Mouse (Mus musculus): ENCODE measurements around the gene Gm27027. TPM values are rescaled to one million over a fixed set of nuclear protein-coding genes. Genes with fewer than 3 reads are reported as not detected.
A peak's percentile ranks its signal among the peaks of the same experiment; 100 is the strongest.

Gm27027 gene
- polyA plus RNA-seq, 1 experiment from 2014 or later: not detected

DNA sequence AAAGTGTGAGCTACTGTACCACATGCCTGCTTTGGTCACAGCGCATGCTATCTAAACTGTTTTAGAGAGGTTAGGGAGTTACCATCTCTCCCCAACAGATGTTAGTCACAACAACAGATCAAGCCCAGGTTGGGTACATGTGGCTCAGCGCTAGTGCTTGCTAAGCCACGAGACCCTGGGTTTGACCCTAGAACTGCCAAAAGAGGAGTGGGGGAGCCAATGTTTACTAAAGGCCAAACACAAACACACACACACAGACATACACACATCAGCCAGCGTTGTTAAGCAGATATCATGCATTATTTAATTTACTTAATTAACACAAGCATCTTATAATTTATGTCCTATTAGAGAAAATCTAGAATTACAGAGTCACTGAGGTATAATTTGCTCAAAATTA is 5.8 kb upstream of the Gm27027 start:
- WGBS: 85% methylated on average over 4 of the region's 4 CpGs
- no peaks in the 10 kb centered on the region for H3K9me3 ChIP-seq
- H3K27me3 ChIP-seq: no peaks in the 10 kb centered on the region
- H3K4me1 ChIP-seq (replicated peaks): no peaks in the 10 kb centered on the region
- H3K4me3 ChIP-seq (replicated peaks): no peak overlapping the region
- no peak overlapping the region for H3K27ac ChIP-seq
- no peak for ATAC-seq
- H3K9ac ChIP-seq (replicated peaks): no peak overlapping the region
- H3K4me2 ChIP-seq (replicated peaks): no peak overlapping the region
- peaks cover 87% of the 10 kb centered on the region for H3K36me3 ChIP-seq

DNA sequence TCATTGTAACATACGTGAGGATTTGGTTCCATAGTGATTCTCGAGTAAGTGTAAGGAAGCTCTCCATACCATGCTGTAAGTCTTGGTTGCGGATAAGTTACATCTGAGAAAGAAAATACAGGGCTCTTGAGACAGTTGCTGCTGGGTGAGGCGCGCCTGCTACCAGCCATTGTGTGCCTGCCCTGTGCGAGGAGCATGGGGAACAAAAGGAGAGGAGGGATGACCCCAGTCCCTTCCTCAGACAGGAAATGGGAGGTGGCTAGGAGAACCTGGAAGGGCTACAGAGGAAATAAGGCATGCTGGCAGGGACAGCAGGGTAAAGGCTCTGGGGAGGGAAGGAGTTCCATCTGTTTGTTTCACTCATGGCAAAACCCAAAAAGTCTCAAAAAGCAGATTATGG is 5.3 kb upstream of the Gm27027 start:
- no peak for ATAC-seq
- Histone ChIP-seq H3K9ac (replicated peaks) (no peak overlapping the region), H3K9me3 (no peaks in the 10 kb centered on the region), H3K27ac (no peak overlapping the region), H3K27me3 (no peaks in the 10 kb centered on the region), H3K4me2 (replicated peaks) (no peak overlapping the region), H3K4me1 (replicated peaks) (no peaks in the 10 kb centered on the region), H3K4me3 (replicated peaks) (no peak overlapping the region), H3K36me3 (peaks cover 87% of the 10 kb centered on the region)
- WGBS: 89% methylated on average over 6 of the region's 6 CpGs

DNA sequence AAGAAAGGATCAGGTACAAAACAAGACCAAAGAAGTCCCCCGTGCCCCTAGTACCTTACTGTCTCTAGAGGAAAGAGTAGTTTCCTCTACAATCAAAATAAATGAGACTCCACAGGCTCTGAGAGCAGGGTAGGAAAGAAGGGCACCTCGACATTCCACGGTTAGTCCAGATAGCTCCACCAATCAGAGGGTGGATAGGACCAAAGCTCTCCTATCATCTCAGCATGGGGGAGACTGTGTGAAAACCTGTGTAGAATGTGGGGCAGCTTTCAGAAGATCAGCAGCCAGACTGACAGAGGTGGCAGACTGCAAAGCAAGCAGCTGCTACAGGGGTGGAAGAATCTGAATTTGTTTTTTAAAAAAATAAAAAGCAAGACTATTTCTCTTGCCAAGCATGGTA is 3.3 kb downstream of the Gm27027 start:
- H3K27me3 ChIP-seq: no peaks in the 10 kb centered on the region
- no peak overlapping the region for H3K9ac ChIP-seq (replicated peaks)
- H3K4me3 ChIP-seq (replicated peaks): no peak overlapping the region
- ATAC-seq: no peak
- H3K9me3 ChIP-seq: no peaks in the 10 kb centered on the region
- no peak overlapping the region for H3K27ac ChIP-seq
- peaks cover 15% of the 10 kb centered on the region for H3K4me1 ChIP-seq (replicated peaks)
- H3K36me3 ChIP-seq: peaks cover 93% of the 10 kb centered on the region
- WGBS: 49% methylated on average over 3 of the region's 3 CpGs
- H3K4me2 ChIP-seq (replicated peaks): no peak overlapping the region

DNA sequence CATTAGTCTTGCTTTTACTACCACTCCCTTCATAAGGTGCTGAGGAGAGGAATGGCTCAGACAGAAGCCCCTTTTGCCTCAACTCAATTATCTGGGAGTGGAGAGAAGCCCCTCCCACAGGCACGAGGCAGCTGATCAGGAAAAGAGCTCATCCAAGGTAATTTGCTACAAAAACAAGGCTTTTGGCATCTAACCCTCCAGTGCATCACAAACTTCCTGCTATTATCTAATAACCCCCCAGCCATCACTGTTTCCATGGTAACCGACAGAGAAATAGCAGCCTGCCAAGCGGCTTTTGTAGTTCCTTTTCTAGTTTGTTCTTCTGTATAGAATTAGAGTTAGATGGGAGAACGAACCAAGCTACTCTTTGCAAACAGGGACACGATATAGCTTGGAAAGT is 3.9 kb downstream of the Gm27027 start:
- no peaks in the 10 kb centered on the region for H3K27me3 ChIP-seq
- H3K4me1 ChIP-seq (replicated peaks): peaks cover 15% of the 10 kb centered on the region
- H3K36me3 ChIP-seq: peaks cover 91% of the 10 kb centered on the region
- no peak for ATAC-seq
- no peak overlapping the region for H3K9ac ChIP-seq (replicated peaks)
- 33% methylated on average over 5 of the region's 5 CpGs for WGBS
- H3K27ac ChIP-seq: no peak overlapping the region
- no peak overlapping the region for H3K4me3 ChIP-seq (replicated peaks)
- H3K4me2 ChIP-seq (replicated peaks): no peak overlapping the region
- H3K9me3 ChIP-seq: no peaks in the 10 kb centered on the region

DNA sequence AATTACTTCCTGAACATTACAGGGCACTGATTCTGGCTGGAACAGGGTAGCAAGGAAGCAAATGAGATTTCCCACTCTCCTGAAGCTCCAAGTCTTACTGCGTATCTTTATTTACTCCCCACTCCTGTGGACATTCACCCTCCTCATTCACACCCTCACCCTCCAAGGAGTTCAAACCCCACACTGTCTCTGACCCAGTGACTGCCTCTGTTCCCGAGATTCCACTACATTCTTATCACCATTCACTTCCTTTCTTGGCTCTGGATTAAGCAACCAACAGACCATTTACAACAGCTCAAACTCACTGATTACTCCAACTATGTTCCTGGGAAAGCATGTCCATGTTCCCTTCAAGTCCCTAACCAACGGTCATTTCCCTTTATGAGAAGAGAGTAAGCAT is 4.8 kb downstream of the Gm27027 start:
- Histone ChIP-seq H3K4me3 (replicated peaks) (no peak overlapping the region), H3K27ac (no peak overlapping the region), H3K36me3 (peaks cover 87% of the 10 kb centered on the region), H3K4me2 (replicated peaks) (no peak overlapping the region), H3K4me1 (replicated peaks) (peaks cover 15% of the 10 kb centered on the region), H3K9ac (replicated peaks) (no peak overlapping the region), H3K9me3 (no peaks in the 10 kb centered on the region), H3K27me3 (no peaks in the 10 kb centered on the region)
- 88% methylated on average over 3 of the region's 3 CpGs for WGBS
- ATAC-seq: no peak

DNA sequence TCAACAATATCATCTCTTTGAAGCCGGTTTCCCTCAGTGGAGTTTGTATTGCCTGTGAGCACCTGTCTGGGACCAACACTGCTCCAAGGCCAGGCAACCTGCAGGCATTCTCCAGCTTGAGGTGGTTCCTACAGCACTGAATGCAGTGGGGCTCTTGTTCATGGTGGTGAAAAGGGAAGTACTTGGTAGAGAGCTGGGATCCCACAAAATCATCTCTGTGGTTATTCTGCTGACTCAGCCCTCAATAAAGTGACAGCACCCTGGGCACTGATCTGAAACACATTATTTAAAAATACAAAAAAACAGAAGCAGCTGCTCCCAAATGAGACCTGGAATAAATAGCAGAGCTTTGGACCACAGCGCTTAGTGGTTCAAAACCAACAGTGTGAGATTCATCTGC is 7.7 kb downstream of the Gm27027 start:
- H3K9ac ChIP-seq (replicated peaks): no peak overlapping the region
- no peaks in the 10 kb centered on the region for H3K9me3 ChIP-seq
- peaks cover 15% of the 10 kb centered on the region for H3K4me1 ChIP-seq (replicated peaks)
- whole genome bisulfite sequencing: 99% methylated on average over 2 of the region's 2 CpGs
- no peak overlapping the region for H3K4me2 ChIP-seq (replicated peaks)
- no peak overlapping the region for H3K27ac ChIP-seq
- no peak overlapping the region for H3K4me3 ChIP-seq (replicated peaks)
- no peaks in the 10 kb centered on the region for H3K27me3 ChIP-seq
- no peak for ATAC-seq
- peaks cover 82% of the 10 kb centered on the region for H3K36me3 ChIP-seq

DNA sequence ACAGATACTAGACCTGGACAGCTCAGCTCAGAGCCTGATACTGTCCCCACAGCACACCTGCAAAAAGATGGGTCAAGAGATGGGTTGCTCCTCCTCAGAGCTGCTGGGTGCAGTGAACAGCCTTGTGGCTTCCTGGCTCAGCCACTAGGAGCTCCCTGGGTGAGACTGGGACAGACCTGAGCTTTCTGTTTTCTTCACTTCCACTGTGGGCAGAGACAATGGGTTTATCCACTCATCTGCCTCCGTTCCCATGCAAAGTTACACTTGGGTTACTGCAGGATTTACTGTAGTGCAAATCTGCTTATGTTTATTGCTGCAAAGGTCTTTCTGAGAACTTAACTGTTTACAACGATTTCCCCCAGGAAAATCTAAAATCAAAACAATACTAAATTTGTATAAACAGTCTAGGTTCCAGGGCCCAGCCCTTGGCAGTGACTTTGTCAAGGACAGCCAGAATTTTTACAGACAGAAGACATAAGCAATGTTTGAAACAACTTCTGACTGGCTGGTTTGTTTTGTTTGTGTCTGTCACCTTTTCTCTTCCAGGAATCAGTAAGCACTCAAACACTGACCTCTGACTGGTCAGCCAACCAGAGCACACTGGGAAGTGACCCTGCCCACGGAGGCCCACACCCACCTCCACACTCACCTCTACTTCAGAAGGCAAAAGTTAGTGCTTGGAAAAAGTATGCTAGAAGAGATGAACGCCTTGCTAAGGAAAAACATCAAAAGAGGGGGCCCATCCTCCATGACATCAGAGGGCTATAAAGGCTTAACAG is 13.5 kb downstream of the Gm27027 start:
- ATAC-seq: no peak
- H3K27ac ChIP-seq: no peak overlapping the region
- no peak overlapping the region for H3K4me3 ChIP-seq (replicated peaks)
- WGBS: 91% methylated on average over 4 of the region's 4 CpGs
- peaks cover under 1% of the 10 kb centered on the region for H3K4me1 ChIP-seq (replicated peaks)
- peaks cover 75% of the 10 kb centered on the region for H3K36me3 ChIP-seq
- H3K27me3 ChIP-seq: no peaks in the 10 kb centered on the region
- no peaks in the 10 kb centered on the region for H3K9me3 ChIP-seq
- no peak overlapping the region for H3K9ac ChIP-seq (replicated peaks)
- no peak overlapping the region for H3K4me2 ChIP-seq (replicated peaks)

DNA sequence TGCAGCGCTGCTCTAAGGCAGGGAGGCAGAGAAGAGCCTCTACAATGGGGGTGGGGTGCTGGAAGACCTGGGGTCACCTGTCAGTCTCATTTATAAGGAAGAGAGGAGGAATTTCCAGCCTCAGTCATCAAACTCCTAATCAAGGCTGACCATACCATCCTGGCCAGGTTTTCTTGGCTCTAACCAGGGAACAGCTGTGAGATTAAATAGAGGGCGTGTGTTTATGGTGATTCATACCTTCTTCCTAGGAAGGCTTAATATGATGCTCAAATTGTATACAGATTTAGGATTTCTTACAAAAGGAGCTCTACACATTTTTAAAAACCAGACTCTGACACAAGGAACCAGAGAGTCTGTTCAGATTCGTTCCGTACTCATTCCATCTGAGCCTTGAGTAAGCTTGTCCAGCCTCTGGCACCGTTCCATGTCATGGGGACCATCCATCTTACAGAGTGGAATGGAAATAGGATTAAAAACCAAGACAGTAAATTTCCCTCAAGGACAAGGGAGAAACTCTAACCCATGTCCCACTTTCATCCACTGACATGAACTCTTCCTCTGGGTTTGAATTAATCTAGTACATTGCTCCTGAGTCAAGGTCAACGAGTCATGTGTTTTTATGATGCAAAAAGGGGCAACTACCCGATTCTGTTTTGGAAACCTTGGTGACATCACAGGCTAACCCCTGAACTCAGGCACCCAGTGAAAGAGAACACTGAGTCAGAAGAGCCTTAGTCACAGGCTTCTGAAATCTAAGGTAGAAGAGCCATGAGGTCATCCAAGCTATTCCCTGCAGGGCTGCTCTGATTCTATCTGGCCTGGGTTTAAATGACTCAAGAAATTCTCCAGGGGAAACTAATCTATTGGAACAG is 16.7 kb downstream of the Gm27027 start:
- H3K36me3 ChIP-seq: peaks cover 55% of the 10 kb centered on the region
- no peak overlapping the region for H3K9ac ChIP-seq (replicated peaks)
- H3K4me2 ChIP-seq (replicated peaks): no peak overlapping the region
- no peaks in the 10 kb centered on the region for H3K27me3 ChIP-seq
- no peaks in the 10 kb centered on the region for H3K9me3 ChIP-seq
- H3K27ac ChIP-seq: no peak overlapping the region
- H3K4me1 ChIP-seq (replicated peaks): peaks cover 29% of the 10 kb centered on the region
- H3K4me3 ChIP-seq (replicated peaks): no peak overlapping the region
- WGBS: 90% methylated on average over 7 of the region's 7 CpGs
- no peak for ATAC-seq

DNA sequence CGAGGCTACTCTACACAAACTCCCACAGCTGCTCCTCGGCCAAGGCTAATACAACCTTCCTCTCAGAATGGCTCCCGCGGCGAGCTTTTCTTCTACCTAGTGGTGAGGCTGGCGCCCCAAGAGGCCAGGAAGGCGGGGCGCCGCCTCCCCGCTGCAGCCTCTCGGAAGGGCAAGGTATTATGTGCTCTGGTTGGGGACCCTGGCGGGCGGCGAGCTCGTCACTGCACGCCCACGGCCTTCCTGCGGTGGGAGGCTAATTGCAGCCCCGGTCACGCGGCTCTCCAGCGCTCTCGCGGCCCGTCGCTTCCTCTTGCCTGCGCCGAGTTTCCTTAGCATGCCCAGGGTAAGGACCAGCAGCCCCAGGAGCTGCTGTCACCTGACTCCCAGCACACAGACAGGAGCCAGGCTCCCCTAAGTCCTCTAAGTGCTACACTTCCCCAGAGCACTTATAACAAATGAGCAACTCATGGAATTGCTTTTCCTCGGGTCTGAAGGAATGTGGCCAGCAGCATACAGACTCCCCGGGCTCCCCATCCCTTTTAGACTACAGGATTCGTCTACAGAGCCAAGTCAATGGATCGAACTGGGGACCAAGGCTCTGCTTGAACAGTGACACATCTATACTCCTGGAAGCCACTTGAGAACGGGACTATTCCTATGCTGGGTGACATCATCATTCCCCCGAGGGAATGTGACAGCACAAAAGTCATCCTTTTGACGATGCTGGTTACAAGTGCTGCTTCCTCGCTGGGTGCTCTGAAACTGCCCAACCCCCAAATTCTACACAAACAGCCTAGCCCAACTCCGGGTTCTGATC is 19.5 kb downstream of the Gm27027 start:
- 3% methylated on average over 37 of the region's 37 CpGs for WGBS
- Histone ChIP-seq H3K27ac (peak overlapping the region; percentile 78), H3K27me3 (no peaks in the 10 kb centered on the region), H3K4me3 (replicated peaks) (peak overlapping the region; percentile 45), H3K4me2 (replicated peaks) (peak overlapping the region; percentile 83), H3K4me1 (replicated peaks) (peaks cover 29% of the 10 kb centered on the region), H3K36me3 (peaks cover 31% of the 10 kb centered on the region), H3K9me3 (no peaks in the 10 kb centered on the region), H3K9ac (replicated peaks) (peak overlapping the region; percentile 72)
- ATAC-seq: peak; percentile 88

DNA sequence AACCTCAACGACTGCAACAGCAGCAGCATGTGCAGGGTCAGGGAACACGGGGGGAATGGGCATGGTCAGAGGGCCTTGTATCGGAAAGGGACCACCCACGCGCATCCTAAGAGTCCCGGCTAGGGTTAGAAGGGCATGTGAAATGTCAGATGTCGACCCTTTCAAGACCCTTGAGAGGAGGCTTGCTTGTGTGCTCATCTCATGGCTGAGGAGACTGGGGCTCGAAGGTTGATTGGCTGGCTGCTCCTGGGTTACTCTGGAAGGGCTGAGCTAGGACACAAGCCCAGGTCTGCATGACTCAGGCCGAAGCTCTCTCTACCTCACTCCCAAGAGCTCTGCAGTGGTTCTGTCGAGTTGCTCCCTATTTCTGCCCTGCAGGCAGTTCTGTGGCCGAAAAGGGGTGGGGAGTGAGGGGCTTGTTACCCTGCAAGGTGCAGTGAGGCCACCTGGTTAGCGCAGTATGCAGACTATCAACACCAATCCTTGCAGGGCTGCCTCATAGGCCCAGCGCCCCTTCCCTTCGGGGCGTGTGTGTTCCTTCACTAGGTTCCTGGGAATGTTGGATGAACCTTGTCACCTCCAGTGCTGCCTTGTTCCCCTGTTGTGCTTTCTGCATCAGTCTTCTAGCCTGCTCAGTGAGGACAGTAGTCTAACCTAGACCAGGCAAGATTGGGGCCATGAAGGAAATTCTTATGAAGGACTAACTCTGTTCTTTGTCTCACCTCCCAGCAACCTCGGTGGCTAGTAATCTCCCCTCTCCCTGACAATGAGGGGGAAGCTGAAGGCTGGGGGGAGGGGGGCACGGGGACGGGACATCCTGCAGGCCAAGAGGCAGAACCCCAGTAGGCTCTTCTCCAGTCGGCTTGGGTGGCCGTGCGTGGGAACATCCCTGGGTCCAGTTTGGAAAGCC is 20.4 kb downstream of the Gm27027 start:
- 18% methylated on average over 21 of the region's 21 CpGs for WGBS
- H3K27me3 ChIP-seq: no peaks in the 10 kb centered on the region
- H3K9me3 ChIP-seq: no peaks in the 10 kb centered on the region
- peak overlapping the region; percentile 83 for H3K4me2 ChIP-seq (replicated peaks)
- peak; percentile 66 for ATAC-seq
- peak overlapping the region; percentile 78 for H3K27ac ChIP-seq
- H3K9ac ChIP-seq (replicated peaks): peak overlapping the region; percentile 72
- H3K4me1 ChIP-seq (replicated peaks): peaks cover 29% of the 10 kb centered on the region
- H3K36me3 ChIP-seq: peaks cover 22% of the 10 kb centered on the region
- H3K4me3 ChIP-seq (replicated peaks): peak overlapping the region; percentile 45

DNA sequence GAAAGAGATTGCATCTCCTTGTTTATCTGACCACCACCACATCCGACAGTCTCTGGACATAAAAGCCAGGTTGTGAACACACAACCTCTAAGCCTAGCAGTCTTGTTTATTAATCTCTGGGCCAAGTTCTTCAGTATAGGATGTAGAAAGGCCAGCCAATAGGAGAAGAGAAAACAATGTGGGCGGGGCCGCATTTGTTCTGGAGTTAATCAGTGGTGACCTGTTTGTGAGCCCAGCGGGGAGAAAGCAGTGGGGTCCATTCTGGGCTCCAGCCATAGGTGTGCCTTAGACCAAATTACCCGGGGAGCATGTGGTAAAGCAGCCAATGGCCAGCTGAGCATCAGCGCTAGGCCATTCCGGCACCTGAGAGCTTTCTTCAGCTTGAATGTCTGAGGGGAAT is 21.1 kb downstream of the Gm27027 start:
- no peak overlapping the region for H3K4me2 ChIP-seq (replicated peaks)
- peaks cover 15% of the 10 kb centered on the region for H3K36me3 ChIP-seq
- no peak overlapping the region for H3K9ac ChIP-seq (replicated peaks)
- 43% methylated on average over 7 of the region's 7 CpGs for WGBS
- no peak overlapping the region for H3K4me3 ChIP-seq (replicated peaks)
- no peak overlapping the region for H3K27ac ChIP-seq
- H3K27me3 ChIP-seq: no peaks in the 10 kb centered on the region
- peaks cover 29% of the 10 kb centered on the region for H3K4me1 ChIP-seq (replicated peaks)
- ATAC-seq: no peak
- H3K9me3 ChIP-seq: no peaks in the 10 kb centered on the region

Data from midbrain, embryonic 13.5 days (tissue).